Mouse (Mus musculus) lung, adult 2 months (tissue): ENCODE data around the gene Ccdc141. TPM values are rescaled to one million over a fixed set of nuclear protein-coding genes. Genes with fewer than 3 reads are reported as not detected.
A peak's percentile ranks its signal among the peaks of the same experiment; 100 is the strongest.

Experiments
- DNase-seq: peaks from one replicate; pipeline ENCODE4 v3.0.0; 2022
- H3K4me1 ChIP-seq: fragments of 200-500 bp; 2 replicates; pipeline ENCODE4 v1.6.1; 2011; ENCODE audit warnings: low read length; ENCODE audit not compliant: control insufficient read depth, insufficient read depth
- H3K4me3 ChIP-seq: fragments of 200-500 bp; replicated peaks from 2 replicates; pipeline ENCODE3; 2011; ENCODE audit warnings: low read depth, mild to moderate bottlenecking, control low read depth, low read length; ENCODE audit errors: extremely low read depth
- CTCF ChIP-seq: fragments of 200-500 bp; IDR thresholded peaks from 2 replicates; pipeline ENCODE4 v1.5.1; 2011; ENCODE audit warnings: mild to moderate bottlenecking, low read length, control low read depth; ENCODE audit not compliant: insufficient read depth
- POLR2A ChIP-seq: fragments of 200-500 bp; IDR thresholded peaks from 2 replicates; pipeline ENCODE4 v1.6.1; 2011; ENCODE audit warnings: low read depth, mild to moderate bottlenecking, control low read depth, low read length, borderline replicate concordance; ENCODE audit errors: extremely low read depth
- WGBS: fragments of 180-500 bp; shearing (Covaris S2); methylation state at CpG from one replicate; pipeline ENCODE4 v1.1.7; 2018; 5-methylcytosine and 5-hydroxymethylcytosine counted together
- polyA plus RNA-seq: library from polyadenylated mRNA; depleted of rRNA; stranded (reverse); fragments of >200 nt; gene quantifications from 2 replicates; pipeline ENCODE4 v1.2.3, GENCODE M21; 2012

The Ccdc141 gene
- polyA plus RNA-seq, 1 experiment = 19.8 TPM

DNA sequence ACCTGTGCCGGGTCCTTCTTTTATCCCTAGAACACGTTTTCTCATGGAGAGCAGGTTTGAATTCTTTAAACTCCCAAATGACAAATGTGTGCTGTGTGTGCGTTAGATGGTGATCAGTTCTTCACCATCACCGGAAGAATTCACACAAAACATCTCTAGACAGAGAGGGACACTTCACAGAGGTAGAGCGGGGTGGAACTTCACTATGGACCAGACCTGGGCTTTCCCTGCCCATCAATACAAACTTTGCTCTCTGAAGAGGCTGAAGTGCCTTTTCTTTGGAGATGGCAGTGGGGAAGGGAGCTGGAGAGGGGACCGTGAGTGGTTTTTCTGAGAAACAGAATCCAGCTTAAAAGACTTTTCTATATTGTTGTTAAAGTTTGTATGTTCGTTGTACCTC is 1.7 kb downstream of the Ccdc141 start:
- peak; percentile 15 for DNase-seq
- Histone ChIP-seq H3K4me1 (peaks cover 3% of the 10 kb centered on the region), H3K4me3 (peak overlapping the region; percentile 36)
- WGBS = 69% methylated on average over 7 of the region's 7 CpGs
- TF ChIP-seq POLR2A (no peak), CTCF (no peak)

DNA sequence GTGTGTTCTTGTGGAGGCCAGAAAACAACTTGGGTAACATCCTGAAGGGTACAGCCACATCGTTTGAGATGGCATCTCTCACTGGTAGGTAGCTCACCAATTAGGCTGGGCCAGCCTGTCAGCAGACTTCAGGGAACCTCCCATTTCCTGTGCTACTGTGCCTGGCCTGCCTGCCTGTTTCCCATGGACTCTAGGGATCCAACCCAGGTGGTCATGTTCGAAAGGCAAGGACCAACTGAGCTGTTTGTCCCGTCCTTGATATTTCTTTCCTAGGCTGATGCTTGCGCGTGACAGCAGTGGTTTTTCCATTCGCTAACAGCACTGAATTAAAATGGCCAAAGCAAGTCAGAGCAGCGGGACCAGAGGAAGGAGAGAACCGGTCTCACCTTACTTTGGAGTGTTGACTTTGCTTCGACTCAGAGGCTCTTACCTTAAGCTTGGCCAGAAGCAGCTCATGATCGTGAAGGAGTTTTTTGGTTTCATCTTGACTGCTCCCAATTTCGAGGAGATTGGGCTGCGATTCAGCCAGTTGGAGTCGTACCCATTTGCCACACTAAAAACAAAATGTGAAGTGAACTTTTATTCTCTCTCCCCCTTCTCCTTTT is 2.3 kb downstream of the Ccdc141 start:
- H3K4me1 ChIP-seq = peaks cover 5% of the 10 kb centered on the region
- 63% methylated on average over 13 of the region's 13 CpGs for WGBS
- DNase-seq = peak; percentile 38
- H3K4me3 ChIP-seq = peak overlapping the region; percentile 32
- TF ChIP-seq CTCF (no peak), POLR2A (no peak)

DNA sequence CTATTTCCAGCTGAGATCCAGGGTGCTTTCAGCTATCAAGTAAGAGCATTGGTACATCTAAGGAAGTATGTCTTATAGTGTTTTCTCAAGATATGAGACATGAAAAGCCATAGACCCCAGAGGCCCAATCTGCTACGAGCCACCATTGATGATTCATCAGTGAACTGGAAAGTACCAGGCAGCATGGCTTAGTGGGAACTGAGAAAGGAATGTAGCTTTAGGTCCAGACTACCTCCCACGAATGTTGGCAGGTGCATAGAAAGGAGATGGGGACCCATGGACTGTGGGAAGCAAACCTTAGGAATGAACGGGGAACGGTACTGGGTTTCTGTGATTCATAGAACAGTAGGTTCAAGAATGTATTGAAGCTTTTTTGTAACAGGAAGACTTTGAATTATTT is 4.1 kb downstream of the Ccdc141 start:
- 65% methylated on average over 4 of the region's 4 CpGs for WGBS
- TF ChIP-seq POLR2A = no peak
- H3K4me3 ChIP-seq = no peak overlapping the region

DNA sequence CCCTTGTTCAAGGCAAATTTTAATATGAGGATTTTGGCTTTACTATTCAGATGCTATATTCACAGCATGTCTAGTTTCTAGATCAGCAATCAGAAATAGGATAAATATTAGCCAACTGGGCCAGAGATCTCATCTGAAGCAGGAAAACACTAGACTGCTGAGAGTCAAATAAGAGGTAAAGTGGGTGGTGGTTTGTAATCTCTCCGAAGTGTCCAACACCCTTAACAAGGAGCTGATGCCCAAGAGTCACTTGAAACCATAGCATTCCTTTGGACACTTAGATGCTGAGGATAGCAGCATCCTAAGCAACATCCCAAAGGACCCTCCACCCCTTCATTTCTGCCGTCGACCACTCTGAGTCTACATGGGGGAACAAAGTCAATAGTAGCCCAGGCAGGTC is 5.8 kb downstream of the Ccdc141 start:
- WGBS = 71% methylated on average over 3 of the region's 3 CpGs
- no peak for TF ChIP-seq POLR2A
- no peak for TF ChIP-seq CTCF
- Histone ChIP-seq H3K4me1 (peaks cover 5% of the 10 kb centered on the region), H3K4me3 (no peak overlapping the region)
- peak; percentile 18 for DNase-seq

More for the DNA sequence above, 4.1 kb downstream of the Ccdc141 start:
- H3K4me1 ChIP-seq = peaks cover 5% of the 10 kb centered on the region
- no peak for DNase-seq

DNA sequence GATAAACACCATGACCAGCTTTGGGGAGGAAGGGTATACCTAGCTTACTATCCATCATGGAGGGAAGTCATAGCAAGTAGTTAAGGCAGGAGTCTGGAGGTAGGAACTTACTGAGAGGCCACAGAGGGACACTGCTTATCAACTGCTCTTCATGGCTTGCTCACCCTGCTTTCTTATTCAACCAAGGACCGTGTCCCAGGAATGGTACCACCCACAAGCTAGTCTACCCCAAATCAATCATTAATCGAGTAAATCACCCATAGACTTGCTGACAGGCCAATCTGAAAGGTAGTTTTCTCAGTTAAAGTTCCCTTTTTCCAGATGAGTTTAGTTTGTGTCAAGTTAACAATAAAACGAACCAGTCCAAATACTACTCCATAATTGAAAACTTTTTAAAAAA is 7.1 kb downstream of the Ccdc141 start:
- Histone ChIP-seq H3K4me1 (peaks cover 5% of the 10 kb centered on the region), H3K4me3 (no peak overlapping the region)
- TF ChIP-seq CTCF (no peak), POLR2A (no peak)
- WGBS = 78% methylated on average over 3 of the region's 3 CpGs
- no peak for DNase-seq

DNA sequence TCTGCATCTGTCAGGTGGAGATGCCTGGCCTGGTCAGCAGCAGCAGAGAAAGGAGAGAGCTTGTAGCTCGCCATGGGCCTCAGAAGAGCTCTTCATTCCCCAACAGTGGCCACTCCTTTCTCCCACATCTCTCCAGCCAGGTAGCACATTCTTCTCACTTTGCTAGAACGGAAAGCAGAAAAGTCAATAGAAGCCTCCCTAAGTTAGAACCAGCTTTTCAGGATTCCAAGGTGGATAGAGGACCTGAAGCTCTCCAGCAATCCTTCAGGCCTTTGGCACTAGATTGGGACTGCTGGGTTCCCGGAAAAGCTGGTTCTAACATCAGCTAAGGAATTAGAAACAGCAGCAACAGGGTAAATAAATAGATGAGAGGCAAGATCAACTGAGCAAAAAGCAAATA is 8.3 kb downstream of the Ccdc141 start:
- DNase-seq = no peak

DNA sequence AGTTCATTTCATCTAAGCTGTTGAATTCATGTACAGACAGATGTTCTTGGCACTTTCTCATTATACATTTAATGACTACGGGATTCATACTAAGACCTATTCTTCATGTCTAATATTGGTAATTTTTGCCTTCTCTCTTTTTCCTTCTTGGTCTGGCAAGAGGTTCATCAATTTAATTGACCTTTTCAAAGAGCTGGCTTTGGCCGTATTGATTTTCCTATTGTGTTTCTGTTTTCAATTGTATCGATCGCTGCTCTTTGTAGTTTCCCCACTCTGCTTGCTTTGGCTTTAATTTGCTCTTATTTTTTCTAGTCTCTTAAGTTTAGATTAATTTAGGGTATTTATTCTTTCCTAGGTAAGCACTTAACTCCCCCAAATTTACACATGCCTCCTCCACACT is 12.9 kb downstream of the Ccdc141 start:
- Histone ChIP-seq H3K4me1 (no peaks in the 10 kb centered on the region; the same call in 1 of the 2 replicates), H3K4me3 (no peak overlapping the region)
- no peak for DNase-seq
- WGBS = 94% methylated on average over 4 of the region's 4 CpGs
- no peak for TF ChIP-seq POLR2A
- no peak for TF ChIP-seq CTCF

More for the DNA sequence above, 8.3 kb downstream of the Ccdc141 start:
- TF ChIP-seq POLR2A (no peak), CTCF (no peak)
- peaks cover 4% of the 10 kb centered on the region for H3K4me1 ChIP-seq
- no peak overlapping the region for H3K4me3 ChIP-seq
- 71% methylated on average over 3 of the region's 3 CpGs for WGBS

DNA sequence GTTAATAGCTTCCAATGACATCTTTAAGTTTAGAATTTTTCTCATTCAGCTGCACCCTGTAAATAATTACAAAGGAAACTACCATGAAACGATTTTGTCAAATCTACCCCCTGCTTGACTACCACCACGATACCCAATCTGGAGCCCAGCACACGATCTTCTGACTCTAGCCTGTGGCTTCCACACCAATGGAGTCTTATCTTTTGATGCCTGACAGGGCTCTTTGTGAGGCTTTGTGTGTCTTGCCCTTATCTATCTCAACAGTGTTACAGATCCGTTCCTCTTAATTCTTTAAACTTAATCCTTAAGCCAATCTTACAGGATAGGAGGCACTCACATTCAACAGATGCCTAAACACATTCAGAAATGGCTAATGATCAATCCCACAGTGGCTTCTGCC is 16.4 kb downstream of the Ccdc141 start:
- H3K4me1 ChIP-seq = no peaks in the 10 kb centered on the region; the same call in 1 of the 2 replicates
- WGBS = 54% methylated on average over 4 of the region's 4 CpGs
- DNase-seq = no peak
- no peak for TF ChIP-seq POLR2A
- H3K4me3 ChIP-seq = no peak overlapping the region

DNA sequence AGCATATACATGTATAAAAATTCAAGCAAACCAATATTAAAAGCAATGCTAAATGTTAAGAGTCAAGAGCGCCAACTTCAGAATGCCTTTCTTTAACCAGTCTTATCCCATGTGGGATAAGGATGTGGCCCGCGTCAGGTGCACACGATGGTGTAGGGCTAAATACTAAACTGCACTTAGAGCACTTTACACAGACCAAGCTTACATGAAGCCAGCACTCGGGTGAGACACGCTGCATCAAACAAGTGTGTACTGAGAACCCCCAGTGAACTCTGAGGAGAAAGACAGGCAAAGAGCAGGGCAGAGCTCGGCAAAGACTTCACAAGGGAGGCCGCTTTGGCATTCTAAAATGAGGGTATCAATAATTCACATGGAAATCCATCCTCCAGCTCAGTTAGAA is 19.2 kb downstream of the Ccdc141 start:
- 92% methylated on average over 8 of the region's 8 CpGs for WGBS

DNA sequence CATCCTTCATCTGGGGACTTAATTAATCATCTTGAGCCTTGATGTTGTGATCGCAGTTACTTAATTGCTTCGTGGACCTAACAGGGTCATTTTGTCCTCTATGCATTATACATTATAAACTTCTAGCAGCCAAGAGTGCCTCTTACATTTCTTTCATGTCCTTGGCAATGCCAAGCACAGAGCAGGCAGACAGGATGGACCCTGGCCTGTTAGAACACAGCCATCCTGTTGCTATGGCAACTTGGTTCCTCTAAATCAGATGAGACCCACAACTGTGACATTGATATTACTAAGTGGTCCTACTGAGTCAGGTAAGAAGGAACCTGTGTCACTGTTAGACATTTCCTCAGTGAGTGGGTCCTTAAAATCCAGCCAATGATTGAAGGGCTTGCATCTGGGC is 20.9 kb downstream of the Ccdc141 start:
- no peak for TF ChIP-seq CTCF
- TF ChIP-seq POLR2A = no peak
- DNase-seq = no peak
- no peak overlapping the region for H3K4me3 ChIP-seq
- WGBS = 40% methylated on average over 2 of the region's 2 CpGs
- H3K4me1 ChIP-seq = no peaks in the 10 kb centered on the region; the same call in 1 of the 2 replicates

More for the DNA sequence above, 19.2 kb downstream of the Ccdc141 start:
- Histone ChIP-seq H3K4me3 (no peak overlapping the region), H3K4me1 (no peaks in the 10 kb centered on the region; the same call in 1 of the 2 replicates)
- DNase-seq = no peak
- TF ChIP-seq CTCF (no peak), POLR2A (no peak)
